8 mouse cellular contexts compared by ENCODE assay signal in the genomic region with DNA sequence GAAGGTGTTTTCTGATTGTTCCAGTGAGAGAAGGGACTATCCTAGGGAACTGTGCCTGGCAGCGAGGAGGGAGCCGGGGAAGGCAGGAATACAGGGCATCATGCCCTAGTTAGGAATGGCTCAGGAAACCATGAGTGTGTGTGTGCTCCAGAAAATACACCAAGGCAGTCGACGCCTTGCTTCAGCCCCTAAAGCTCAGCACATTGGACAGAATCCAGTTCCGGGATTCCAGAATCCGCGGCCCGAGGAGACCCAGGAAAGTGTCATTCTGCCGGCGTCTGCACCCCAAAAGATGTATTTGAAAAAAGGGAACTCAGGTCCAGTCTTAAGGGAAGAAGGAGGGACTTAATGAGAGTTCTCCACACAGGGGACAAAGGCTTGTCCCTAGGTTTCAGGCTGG. TPM values are rescaled to one million over a fixed set of nuclear protein-coding genes. Genes with fewer than 3 reads are reported as not detected.
DNase-seq lines count a peak whose midpoint lies in the region; ATAC-seq and TF ChIP-seq lines count a peak whose summit lies in the region.

No protein-coding gene starts in this region.

- H3K27me3 ChIP-seq in heart, embryonic 16.5 days (ENCODE audit: control insufficient read depth, insufficient read depth, low read length): no peaks in the 10 kb centered on the region
- no peaks in the 10 kb centered on the region for H3K27me3 ChIP-seq in liver, embryonic 11.5 days (replicated peaks; ENCODE audit: control insufficient read depth, insufficient read depth, low read length)
- H3K27me3 ChIP-seq in neural tube, embryonic 15.5 days (replicated peaks): no peaks in the 10 kb centered on the region

- H3K9me3 ChIP-seq in heart, embryonic 16.5 days (replicated peaks; ENCODE audit: control insufficient read depth, low read length): no peaks in the 10 kb centered on the region
- no peaks in the 10 kb centered on the region for H3K9me3 ChIP-seq in liver, embryonic 11.5 days (ENCODE audit: control insufficient read depth, low read length)
- no peaks in the 10 kb centered on the region for H3K9me3 ChIP-seq in neural tube, embryonic 15.5 days (replicated peaks)

- H3K4me1 ChIP-seq in bone marrow, adult 2 months (ENCODE audit: control insufficient read depth, insufficient read depth, low read length): peaks cover 8% of the 10 kb centered on the region
- H3K4me1 ChIP-seq in heart, embryonic 16.5 days (ENCODE audit: control insufficient read depth, insufficient read depth, low read length): peaks cover 17% of the 10 kb centered on the region
- H3K4me1 ChIP-seq in liver, embryonic 11.5 days (replicated peaks; ENCODE audit: control insufficient read depth, insufficient read depth, low read length): peaks cover 19% of the 10 kb centered on the region
- peaks cover 19% of the 10 kb centered on the region for H3K4me1 ChIP-seq in neural tube, embryonic 15.5 days

- WGBS in bone marrow, adult 2 months: 1% methylated on average over 10 of the region's 10 CpGs
- 43% methylated on average over 10 of the region's 10 CpGs for WGBS in heart, embryonic 16.5 days
- WGBS in liver, embryonic 11.5 days: 48% methylated on average over 10 of the region's 10 CpGs
- 62% methylated on average over 10 of the region's 10 CpGs for WGBS in neural tube, embryonic 15.5 days

- peak overlapping the region; percentile 80 for H3K4me3 ChIP-seq in bone marrow, adult 2 months (replicated peaks; ENCODE audit: control insufficient read depth, low read depth, low read length)
- H3K4me3 ChIP-seq in heart, embryonic 16.5 days (ENCODE audit: low read length): peak overlapping the region; percentile 54
- H3K4me3 ChIP-seq in liver, embryonic 11.5 days (ENCODE audit: low read depth, low read length): peak overlapping the region; percentile 36
- H3K4me3 ChIP-seq in neural tube, embryonic 15.5 days (replicated peaks): peak overlapping the region; percentile 18; the same call in 1 of the 2 replicates

- peak overlapping the region; percentile 73 for H3K9ac ChIP-seq in heart, embryonic 16.5 days (ENCODE audit: low read length)
- peak overlapping the region; percentile 45; the same call in 1 of the 2 replicates for H3K9ac ChIP-seq in liver, embryonic 11.5 days (ENCODE audit: low read depth, low read length)
- H3K9ac ChIP-seq in neural tube, embryonic 15.5 days (replicated peaks): peak overlapping the region; percentile 41; the same call in 1 of the 2 replicates

- peak overlapping the region; percentile 99 for H3K27ac ChIP-seq in bone marrow, adult 2 months (ENCODE audit: control insufficient read depth, insufficient read depth, low read depth, low read length, poor library complexity)
- peak overlapping the region; percentile 87 for H3K27ac ChIP-seq in heart, embryonic 16.5 days (ENCODE audit: low read length)
- H3K27ac ChIP-seq in liver, embryonic 11.5 days (ENCODE audit: low read depth, low read length): peak overlapping the region; percentile 36; the same call in 1 of the 2 replicates
- H3K27ac ChIP-seq in neural tube, embryonic 15.5 days (replicated peaks): peak overlapping the region; percentile 67

- no peak for TF ChIP-seq POLR2A in bone marrow, adult 2 months (IDR thresholded peaks at IDR 0.05; ENCODE audit: borderline replicate concordance, control insufficient read depth, low read depth, low read length)

- intact Hi-C loops in left cerebral cortex, postnatal 36 days (cut with DNase I): no loop called here

- no peaks in the 10 kb centered on the region for H3K36me3 ChIP-seq in heart, embryonic 16.5 days (ENCODE audit: control insufficient read depth, insufficient read depth)
- H3K36me3 ChIP-seq in liver, embryonic 11.5 days (ENCODE audit: control insufficient read depth, insufficient read depth, low read length): no peaks in the 10 kb centered on the region
- H3K36me3 ChIP-seq in neural tube, embryonic 15.5 days: no peaks in the 10 kb centered on the region

- DNase-seq in gastrocnemius, postnatal 10 days: peak; percentile 31
- DNase-seq in gastrocnemius, postnatal 25 days: no peak
- no peak for DNase-seq in liver, embryonic 11.5 days (ENCODE audit: low spot score)
- DNase-seq in left cerebral cortex, postnatal 36 days (ENCODE audit: low spot score in 2 of 2): no peak
- no peak for DNase-seq in left cerebral cortex, adult 18-20 months (ENCODE audit: low spot score in 2 of 2)

- ATAC-seq in heart, embryonic 16.5 days (replicated peaks; ENCODE audit: extremely low read depth, insufficient read depth, low FRiP score): no peak
- ATAC-seq in liver, embryonic 11.5 days (replicated peaks; ENCODE audit: low FRiP score): no peak
- no peak; the same call in 1 of the 2 replicates for ATAC-seq in neural tube, embryonic 15.5 days (ENCODE audit: low FRiP score)

- peak overlapping the region; percentile 84 for H3K4me2 ChIP-seq in heart, embryonic 16.5 days (ENCODE audit: low read depth, low read length)
- H3K4me2 ChIP-seq in liver, embryonic 11.5 days: peak overlapping the region; percentile 65
- H3K4me2 ChIP-seq in neural tube, embryonic 15.5 days: peak overlapping the region; percentile 51

- TF ChIP-seq CTCF in bone marrow, adult 2 months (IDR thresholded peaks at IDR 0.05; ENCODE audit: control insufficient read depth, insufficient read depth, low read length): no peak

RNA-seq across cellular contexts. Expression of gene Yy1, which starts 26.5 kb away (rescaled TPM):
- total RNA-seq in gastrocnemius, postnatal 10 days (2021): 10 to 100 TPM; 25.0 to 35.5 TPM
- 10 to 100 TPM; 23.9 to 25.4 TPM for total RNA-seq in gastrocnemius, postnatal 25 days (2021)
- polyA plus RNA-seq in bone marrow, adult 2 months (2011; ENCODE audit: insufficient read depth, insufficient read length, low replicate concordance, missing spikeins): 16.3 and 35.4 TPM in 2 replicates
- polyA plus RNA-seq in heart, embryonic 16.5 days (2015; fragmentation: Nextera tagmentation; extraction: Ambion mirVana): 11.7 and 12.5 TPM in 2 replicates
- polyA plus RNA-seq in liver, embryonic 11.5 days (2014; fragmentation: Nextera tagmentation; extraction: Ambion mirVana): 17.9 and 19.2 TPM in 2 replicates
- 10.2 and 13.7 TPM in 2 replicates for polyA plus RNA-seq in neural tube, embryonic 15.5 days (2015; fragmentation: Nextera tagmentation; extraction: Ambion mirVana)
- total RNA-seq in left cerebral cortex, postnatal 36 days (2021): 10 to 100 TPM; 41.9 to 52.7 TPM
- 10 to 100 TPM; 47.6 to 48.6 TPM for total RNA-seq in left cerebral cortex, adult 18-20 months (2021)

Comparison
In these comparisons a context has a peak if more than half of its experiments do, and no peak if none do; other contexts are left out.
1. H3K27ac ChIP-seq: peak in every context shown above with its lines; median percentile 99 in bone marrow, adult 2 months; 87 in heart, embryonic 16.5 days; 67 in neural tube, embryonic 15.5 days; 36 in liver, embryonic 11.5 days.
2. H3K4me3 ChIP-seq: peak in every context shown above with its lines; median percentile 80 in bone marrow, adult 2 months; 54 in heart, embryonic 16.5 days; 36 in liver, embryonic 11.5 days; 18 in neural tube, embryonic 15.5 days.